Comparison of ENCODE assay signal across 10 mouse cellular contexts in genomic region chr14:77673138-77673537, GRCm38 (mm10).
A peak's percentile ranks its signal among the peaks of the same experiment; 100 is the strongest.
DNase-seq lines count a peak whose midpoint lies in the region; ATAC-seq and TF ChIP-seq lines count a peak whose summit lies in the region.
"Had no signal": no experiment of that assay in that cellular context is flagged by ENCODE, and none has a peak within 500 bp of the region (broad histone marks: within the 10 kb centered on the region; RNA-seq: fewer than 3 reads in every experiment).

No protein-coding gene starts in this region.

- DNase-seq in heart, postnatal 14 days, result no peak
- no peak for DNase-seq in lung, postnatal 10 days
- no peak for DNase-seq in forebrain, postnatal 0 days
- no peak for DNase-seq in embryo, embryonic 9.5 days (ENCODE audit: extremely low spot score)
- DNase-seq: cerebellum, adult 9-11 months; kidney, postnatal 10 days; right cerebral cortex, postnatal 4 days had no signal

- no peaks in the 10 kb centered on the region for H3K27me3 ChIP-seq in heart, embryonic 15.5 days
- H3K27me3 ChIP-seq in lung, embryonic 16.5 days (ENCODE audit: control insufficient read depth, insufficient read depth, low read depth, low read length), result no peaks in the 10 kb centered on the region
- no peaks in the 10 kb centered on the region for H3K27me3 ChIP-seq in forebrain, postnatal 0 days (ENCODE audit: insufficient read depth, low read length)
- no peaks in the 10 kb centered on the region for H3K27me3 ChIP-seq in stomach, embryonic 15.5 days (replicated peaks)

- no peak for TF ChIP-seq CTCF in forebrain, postnatal 0 days (IDR thresholded peaks at IDR 0.05; ENCODE audit: low read depth)

- H3K27ac ChIP-seq in heart, embryonic 15.5 days, result peak overlapping the region; percentile 8
- H3K27ac ChIP-seq in lung, embryonic 16.5 days (ENCODE audit: low read length), result no peak overlapping the region
- H3K27ac ChIP-seq in forebrain, postnatal 0 days (ENCODE audit: low read depth, low read length), result peak overlapping the region; percentile 29; the same call in 1 of the 2 replicates
- no peak overlapping the region for H3K27ac ChIP-seq in stomach, embryonic 15.5 days

- no peaks in the 10 kb centered on the region for H3K36me3 ChIP-seq in heart, embryonic 15.5 days
- no peaks in the 10 kb centered on the region for H3K36me3 ChIP-seq in lung, embryonic 16.5 days (ENCODE audit: control insufficient read depth, insufficient read depth, low read length)
- peaks cover 3% of the 10 kb centered on the region; the same call in 1 of the 2 replicates for H3K36me3 ChIP-seq in forebrain, postnatal 0 days (ENCODE audit: insufficient read depth)
- no peaks in the 10 kb centered on the region for H3K36me3 ChIP-seq in stomach, embryonic 15.5 days

- 18% methylated on average over 8 of the region's 8 CpGs for WGBS in heart, embryonic 15.5 days
- WGBS in lung, embryonic 16.5 days, result 10% methylated on average over 8 of the region's 8 CpGs
- 30% methylated on average over 8 of the region's 8 CpGs for WGBS in forebrain, postnatal 0 days
- WGBS in stomach, embryonic 15.5 days, result 17% methylated on average over 8 of the region's 8 CpGs

- no peak overlapping the region for H3K4me3 ChIP-seq in heart, embryonic 15.5 days
- no peak overlapping the region for H3K4me3 ChIP-seq in lung, embryonic 16.5 days (ENCODE audit: low read length)
- H3K4me3 ChIP-seq in forebrain, postnatal 0 days (ENCODE audit: low read depth, low read length), result no peak overlapping the region
- no peak overlapping the region for H3K4me3 ChIP-seq in stomach, embryonic 15.5 days (replicated peaks)

- intact Hi-C loops in heart, postnatal 14 days (cut with DNase I), result no loop called here

- no peak for ATAC-seq in heart, embryonic 15.5 days (replicated peaks; ENCODE audit: insufficient number of reproducible peaks, insufficient read depth, low FRiP score, low read depth)
- peak; percentile 49 for ATAC-seq in lung, embryonic 16.5 days (ENCODE audit: low read depth)
- no peak for ATAC-seq in forebrain, postnatal 0 days
- ATAC-seq in stomach, embryonic 15.5 days (ENCODE audit: insufficient read depth, low FRiP score, low read depth), result peak; percentile 74; the same call in 1 of the 2 replicates

- no peak overlapping the region for H3K4me2 ChIP-seq in heart, embryonic 15.5 days
- no peak overlapping the region for H3K4me2 ChIP-seq in lung, embryonic 16.5 days (ENCODE audit: low read depth, low read length)
- H3K4me2 ChIP-seq in forebrain, postnatal 0 days (ENCODE audit: low read depth), result no peak overlapping the region
- no peak overlapping the region for H3K4me2 ChIP-seq in stomach, embryonic 15.5 days

- H3K9me3 ChIP-seq in heart, embryonic 15.5 days (replicated peaks), result no peaks in the 10 kb centered on the region
- H3K9me3 ChIP-seq in lung, embryonic 16.5 days (ENCODE audit: control insufficient read depth, low read length), result no peaks in the 10 kb centered on the region
- H3K9me3 ChIP-seq in forebrain, postnatal 0 days (ENCODE audit: low read length), result no peaks in the 10 kb centered on the region
- no peaks in the 10 kb centered on the region for H3K9me3 ChIP-seq in stomach, embryonic 15.5 days

- peaks cover 37% of the 10 kb centered on the region for H3K4me1 ChIP-seq in heart, embryonic 15.5 days (replicated peaks)
- peaks cover 4% of the 10 kb centered on the region for H3K4me1 ChIP-seq in lung, embryonic 16.5 days (replicated peaks; ENCODE audit: control insufficient read depth, insufficient read depth, low read length)
- peaks cover 11% of the 10 kb centered on the region; the same call in 1 of the 2 replicates for H3K4me1 ChIP-seq in forebrain, postnatal 0 days (ENCODE audit: insufficient read depth)
- 0 out of 2 replicates have a peak, but pooled peaks cover 10% of the 10 kb centered on the region for H3K4me1 ChIP-seq in stomach, embryonic 15.5 days

- 0 out of 2 replicates have a peak overlapping the region, but pooled peaks have one; percentile 2 for H3K9ac ChIP-seq in heart, embryonic 15.5 days
- H3K9ac ChIP-seq in lung, embryonic 16.5 days (ENCODE audit: low read length), result no peak overlapping the region
- H3K9ac ChIP-seq in forebrain, postnatal 0 days, result no peak overlapping the region
- H3K9ac ChIP-seq in stomach, embryonic 15.5 days, result no peak overlapping the region

Comparison
In these comparisons a context has a peak if more than half of its experiments do, and no peak if none do; other contexts are left out.
1. ATAC-seq: peak in lung, embryonic 16.5 days (single experiment) and stomach, embryonic 15.5 days (single experiment); none in heart, embryonic 15.5 days (single experiment) and forebrain, postnatal 0 days (single experiment).
2. H3K27ac ChIP-seq: peak in heart, embryonic 15.5 days (single experiment) and forebrain, postnatal 0 days (single experiment); none in lung, embryonic 16.5 days (single experiment) and stomach, embryonic 15.5 days (single experiment).